Mouse (Mus musculus) megakaryocyte, adult 5-6 weeks (primary cell): ENCODE measurements around the gene Rpl36-ps4. TPM values are rescaled to one million over a fixed set of nuclear protein-coding genes. Genes with fewer than 3 reads are reported as not detected.
"Not testable (repeated sequence)": the region's sequence is repeated elsewhere in the genome, so short reads cannot be mapped to it uniquely, and the experiment has no call there.

Experiments used
- ATAC-seq: 2 replicates; pipeline ENCODE4 v1.8.0; 2016; ENCODE audit warnings: mild to moderate bottlenecking, inconsistent platforms; ENCODE audit not compliant: poor library complexity, severe bottlenecking
- total RNA-seq, 2 experiments: library from RNA; stranded (forward) in 1 of 2; stranded (reverse) in 1 of 2; fragments of 153-499, 151-499 nt in 1 of 2; fragments of 221-1000, 200-1000 nt in 1 of 2; gene quantifications; 2 replicates each; pipeline versions ENCODE4 v1.2.3 to v1.2.4; 2015 to 2017

Gene Rpl36-ps4
- total RNA-seq, 2 experiments from 2014 or later: not detected

DNA sequence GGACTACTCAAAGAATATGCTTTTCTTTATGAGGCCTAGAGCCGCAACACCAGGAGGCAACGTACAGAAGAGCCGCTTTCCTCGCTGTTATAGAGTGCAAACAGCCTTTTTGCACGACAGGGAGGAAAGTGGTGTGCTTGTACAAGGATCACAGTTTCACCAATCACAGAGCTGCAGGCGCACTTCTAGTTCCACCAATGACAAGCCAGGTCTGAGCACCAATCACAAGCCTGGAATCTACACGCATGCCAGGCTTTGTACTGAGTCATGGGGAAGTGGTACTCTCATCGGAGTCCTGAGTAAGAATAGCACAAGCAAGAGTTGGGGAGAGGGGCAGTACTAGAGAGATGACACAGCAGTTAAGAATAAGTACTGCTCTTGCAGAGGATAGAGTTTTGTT lies 14.0 kb downstream of the Rpl36-ps4 start:
- no peak for ATAC-seq

DNA sequence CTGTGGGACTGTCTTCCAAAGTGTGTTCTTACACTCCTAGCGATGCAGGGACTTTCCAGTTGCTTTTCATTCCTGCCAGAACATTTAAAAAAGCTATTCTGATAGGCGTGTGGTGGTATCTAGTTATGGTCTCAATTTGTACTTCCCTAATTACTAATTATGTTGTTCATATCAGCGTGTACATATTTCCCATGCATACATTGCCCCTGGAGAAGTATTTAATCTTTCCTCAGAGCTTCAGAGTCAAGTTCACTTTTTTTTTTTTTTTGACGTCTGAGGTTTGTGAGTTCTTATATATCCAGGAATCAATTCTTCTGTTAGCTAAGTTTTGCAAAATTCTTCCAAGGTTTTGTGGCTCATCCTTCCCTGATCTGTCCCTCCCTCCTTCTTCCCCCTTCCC lies 15.4 kb downstream of the Rpl36-ps4 start:
- ATAC-seq: no peak

DNA sequence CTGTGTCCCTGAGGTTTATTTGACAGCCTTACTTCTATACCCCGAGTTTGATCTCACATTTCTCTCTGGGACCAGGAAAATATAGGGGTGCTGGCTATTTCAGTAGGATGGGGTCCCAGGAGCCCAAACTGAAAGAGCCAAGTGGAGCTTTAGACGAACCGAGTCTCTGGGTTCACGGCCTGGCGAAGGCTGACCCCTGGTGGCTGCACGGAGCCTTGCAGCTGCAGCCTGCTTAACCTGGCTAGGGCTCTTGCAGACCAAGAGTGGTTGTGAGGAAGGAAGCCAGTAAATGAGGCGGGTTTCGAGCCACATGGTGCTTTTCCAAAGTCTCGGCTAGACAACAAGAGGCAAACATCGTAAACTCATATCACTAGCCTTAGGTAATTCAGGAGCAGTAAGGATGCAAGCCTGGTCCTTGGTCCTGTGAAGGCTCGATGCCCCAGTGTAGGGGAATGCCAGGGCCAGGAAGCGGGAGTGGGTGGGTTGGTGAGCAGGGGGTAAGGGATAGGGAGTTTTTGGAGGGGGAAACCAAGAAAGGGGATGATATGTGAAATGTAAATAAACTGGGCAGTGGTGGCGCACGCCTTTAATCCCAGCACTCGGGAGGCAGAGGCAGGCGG lies 28.3 kb downstream of the Rpl36-ps4 start:
- peak; percentile 99 for ATAC-seq

DNA sequence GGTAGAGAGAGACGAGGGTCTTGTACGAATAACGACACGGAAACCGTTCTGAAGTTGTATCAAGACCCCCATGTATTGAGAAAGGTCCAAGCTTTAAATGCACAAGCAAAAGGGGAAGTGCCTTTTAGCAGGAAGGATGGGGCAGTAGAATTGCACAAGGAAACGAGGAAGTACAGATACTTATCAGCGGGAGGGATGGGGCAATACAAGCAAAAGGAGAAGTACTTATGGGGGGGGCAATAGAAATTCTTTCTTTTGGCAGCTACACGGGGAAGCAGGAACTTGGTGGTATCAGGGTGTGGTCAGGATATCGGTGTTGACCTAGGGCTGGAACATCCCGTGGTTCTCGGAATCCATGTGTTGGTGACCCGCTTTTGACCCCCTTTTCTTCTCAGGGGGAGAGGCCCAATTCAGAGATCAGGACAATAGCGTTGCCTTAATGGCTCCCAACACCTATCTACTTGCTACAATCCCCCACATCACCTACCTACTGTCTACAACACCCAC lies 33.9 kb downstream of the Rpl36-ps4 start:
- ATAC-seq: not testable (repeated sequence)

DNA sequence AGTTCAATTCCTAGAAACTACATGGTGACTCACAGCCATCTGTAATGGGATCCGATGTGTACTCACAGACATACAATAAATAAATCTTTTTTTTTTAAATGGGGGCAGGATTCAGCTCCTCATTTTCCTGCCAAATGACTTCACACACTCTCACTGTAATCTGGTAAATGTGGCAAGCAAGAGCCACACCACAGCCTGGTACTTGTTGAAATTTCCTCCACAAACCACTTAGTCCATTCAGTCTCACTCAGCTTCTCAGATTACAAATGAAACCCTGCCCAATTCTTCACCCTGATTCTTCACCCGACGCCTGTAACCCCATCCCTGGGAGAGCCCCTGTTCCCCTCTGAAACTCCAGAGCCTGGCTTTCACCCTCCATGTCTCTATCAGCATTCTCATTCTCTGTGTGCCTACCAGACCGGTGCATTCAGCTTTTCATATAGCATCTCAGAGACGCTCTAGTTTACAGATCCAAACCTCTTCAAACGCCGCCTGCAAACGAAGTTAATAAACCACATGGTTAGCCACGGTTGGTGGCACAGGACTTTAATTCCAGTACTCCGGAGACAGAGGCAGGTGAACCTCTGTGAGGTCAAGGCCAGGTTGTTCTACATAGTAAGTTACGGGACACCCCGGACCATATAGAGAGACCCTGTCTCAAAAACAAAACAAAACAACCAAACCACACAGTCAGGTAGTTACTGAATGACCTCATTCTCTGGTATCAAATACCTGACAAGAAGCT lies 36.5 kb downstream of the Rpl36-ps4 start:
- no peak for ATAC-seq

DNA sequence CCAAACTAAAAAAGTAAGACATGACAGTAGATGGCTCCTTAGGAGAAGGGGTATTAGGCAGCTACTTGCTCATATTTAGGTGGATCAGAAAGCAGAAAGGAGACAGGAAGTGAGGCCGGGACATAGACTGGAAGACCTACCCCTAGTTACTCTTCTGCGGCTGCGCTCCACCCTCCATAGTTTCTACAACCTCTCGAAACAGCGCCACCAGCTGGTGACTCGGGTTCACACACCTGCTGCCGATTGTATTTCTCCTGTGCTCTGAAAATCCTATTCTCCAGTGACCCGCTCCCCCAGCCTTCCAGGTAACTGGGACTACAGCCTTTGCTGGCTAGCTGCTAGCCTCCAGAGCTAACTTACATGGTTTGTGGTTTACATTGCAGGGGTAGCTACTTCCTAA lies 37.5 kb downstream of the Rpl36-ps4 start:
- ATAC-seq: no peak

DNA sequence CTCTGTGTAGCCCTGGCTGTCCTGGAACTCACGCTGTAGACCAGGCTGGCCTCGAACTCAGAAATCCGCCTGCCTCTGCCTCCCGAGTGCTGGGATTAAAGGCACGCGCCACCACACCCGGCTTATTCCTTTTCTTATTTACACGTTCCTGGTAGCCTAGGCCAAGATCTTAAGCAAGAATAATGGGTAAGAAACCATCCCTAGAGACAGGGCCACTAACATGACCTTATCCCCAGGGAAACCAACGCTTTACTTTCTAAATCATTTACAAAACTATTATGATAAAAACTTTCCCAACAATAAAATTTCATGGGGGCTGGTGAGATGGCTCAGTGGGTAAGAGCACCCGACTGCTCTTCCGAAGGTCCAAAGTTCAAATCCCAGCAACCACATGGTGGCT lies 38.6 kb downstream of the Rpl36-ps4 start:
- ATAC-seq: not testable (repeated sequence)

DNA sequence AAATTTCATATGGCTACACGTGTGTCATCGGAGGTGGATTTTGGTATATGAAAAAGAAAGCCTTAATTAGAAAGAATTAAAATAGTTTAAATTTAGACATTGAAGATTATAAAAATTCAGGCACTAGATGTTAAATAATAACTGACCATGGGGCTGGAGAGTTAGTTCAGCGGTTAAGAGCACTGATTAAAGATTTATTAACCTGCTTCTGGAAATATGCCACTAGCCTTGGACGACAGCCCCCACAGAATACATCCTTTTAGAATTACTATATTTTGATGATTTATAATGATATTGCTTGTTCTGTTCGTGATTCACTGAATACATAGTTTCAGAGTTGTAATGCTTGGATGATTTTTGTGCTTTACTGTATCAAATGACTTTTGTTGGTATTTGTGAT lies 39.2 kb downstream of the Rpl36-ps4 start:
- ATAC-seq: not testable (repeated sequence)

DNA sequence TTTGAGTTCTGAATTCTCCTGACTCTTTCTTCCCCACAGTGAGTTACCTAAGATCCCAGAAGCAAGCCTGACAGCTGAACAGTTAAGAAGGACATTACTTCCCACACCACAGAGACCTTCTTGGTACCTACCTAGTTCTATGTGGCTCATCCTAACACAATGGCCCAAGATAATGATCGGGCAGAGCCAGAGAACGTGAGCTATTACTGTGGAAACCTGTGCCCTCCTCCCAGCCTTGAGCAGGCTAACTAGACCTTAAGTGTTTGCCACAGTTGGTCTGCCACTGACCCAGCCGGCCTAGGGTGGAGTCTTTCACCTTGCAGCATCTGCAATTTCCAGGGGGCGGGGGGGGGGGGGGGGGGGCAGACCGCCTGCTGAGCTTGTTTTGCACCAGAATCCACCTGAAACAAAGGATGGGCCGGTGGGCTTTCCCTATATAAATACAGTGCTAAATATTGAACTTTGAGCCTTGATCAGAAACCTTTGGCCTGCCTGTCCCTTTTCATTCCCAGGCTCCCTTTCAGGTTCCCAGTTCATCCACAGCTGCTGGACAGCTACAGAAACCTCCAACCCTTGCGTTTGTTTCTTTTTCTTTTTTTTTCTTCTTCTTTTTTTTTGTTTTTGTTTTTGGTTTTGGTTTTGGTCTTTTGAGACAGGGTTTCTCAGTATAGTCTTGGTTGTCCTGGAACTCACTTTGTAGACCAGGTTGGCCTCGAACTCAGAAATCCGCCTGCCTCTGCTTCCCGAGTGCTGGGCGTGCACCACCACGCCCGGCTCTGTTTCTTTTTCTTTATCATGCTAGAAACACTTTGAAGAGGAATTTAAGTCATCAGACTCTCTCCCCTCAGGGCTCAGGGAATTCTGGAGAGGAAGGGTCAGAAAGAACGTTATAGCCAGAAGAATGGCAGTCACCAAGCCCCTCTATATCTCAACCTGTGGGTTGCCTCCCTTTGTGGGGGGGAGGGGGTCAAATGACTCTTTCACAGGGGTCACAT lies 42.6 kb downstream of the Rpl36-ps4 start:
- no peak for ATAC-seq

DNA sequence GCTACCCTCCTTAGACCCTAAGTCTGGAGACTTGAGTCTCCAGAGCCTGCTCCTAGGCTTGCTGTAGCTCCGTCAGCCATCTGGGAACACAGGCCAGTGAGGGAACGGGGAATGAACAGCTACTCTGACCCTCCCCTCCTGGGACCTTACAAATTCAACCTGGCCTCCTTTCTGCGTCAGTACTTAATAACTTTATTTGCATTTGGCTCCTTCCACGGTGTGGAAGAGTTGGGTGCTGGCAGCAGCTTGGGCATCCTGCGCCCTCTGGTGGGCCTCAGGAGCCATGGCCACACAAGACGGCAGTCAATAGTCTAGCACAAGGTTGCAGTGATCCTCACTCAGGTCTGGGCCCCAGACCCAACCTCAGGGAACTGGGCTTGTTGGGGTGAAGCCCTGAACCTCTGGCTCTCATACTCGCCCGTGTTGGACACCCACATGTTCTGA lies 47.7 kb downstream of the Rpl36-ps4 start:
- peak; percentile 99 for ATAC-seq

Other genes with a start within 250 kb of the Rpl36-ps4 start
- 13.4 and 15.6 TPM in 2 replicates for gene Msh2, start 248.6 kb upstream of the Rpl36-ps4 start, total RNA-seq (2015)
- gene Msh2, start 248.6 kb upstream of the Rpl36-ps4 start, total RNA-seq (2017): 30.6 and 31.6 TPM in 2 replicates
- gene Kcnk12, start 123.0 kb upstream of the Rpl36-ps4 start, total RNA-seq (2015): 1.6 and 3.6 TPM in 2 replicates
- 1.1 and 2.3 TPM in 2 replicates for gene Kcnk12, start 123.0 kb upstream of the Rpl36-ps4 start, total RNA-seq (2017)
- 22.4 and 22.8 TPM in 2 replicates for gene Msh6, start 54.1 kb downstream of the Rpl36-ps4 start, total RNA-seq (2015)
- gene Msh6, start 54.1 kb downstream of the Rpl36-ps4 start, total RNA-seq (2017): 41.4 and 45.5 TPM in 2 replicates
- gene Fbxo11, start 144.3 kb downstream of the Rpl36-ps4 start, total RNA-seq (2015): 43.6 and 45.8 TPM in 2 replicates
- gene Fbxo11, start 144.3 kb downstream of the Rpl36-ps4 start, total RNA-seq (2017): 30.7 and 41.6 TPM in 2 replicates